Mouse (Mus musculus) Patski (cell line): Measurements from ENCODE around the gene Specc1. TPM values are rescaled to one million over a fixed set of nuclear protein-coding genes. Genes with fewer than 3 reads are reported as not detected.

Experiments used
- ATAC-seq: fragments of 100-300 bp; one replicate; pipeline ENCODE4 v1.8.0; 2021
- CTCF ChIA-PET: fragments of 350-600 bp; sonication (Branson Sonifier 250); formaldehyde crosslinking; loops from one replicate; lab custom pipeline; 2022; ENCODE audit warnings: inconsistent platforms; lab: Charles Lee
- POLR2A ChIA-PET: fragments of 350-600 bp; sonication (Branson Sonifier 250); formaldehyde crosslinking; loops from one replicate; lab custom pipeline; 2022; ENCODE audit warnings: antibody characterized with exemption, inconsistent platforms; lab: Charles Lee
- DNase-seq: peaks from one replicate; pipeline ENCODE4 v3.0.0-alpha.2; 2011; ENCODE audit warnings: low read depth, low spot score
- H3K27me3 ChIP-seq: fragments of 371-371 bp; one replicate; pipeline ENCODE4 v1.5.1; 2021
- CTCF ChIP-seq: fragments of 100-300 bp; IDR thresholded peaks from one replicate; pipeline ENCODE4 v1.5.1; 2021
- in situ Hi-C: fragments of 300-500 bp; cut with MboI; formaldehyde crosslinking; loops from 3 replicates; pipeline ENCODE4 v1.11.1; 2018; ENCODE audit warnings: low pct_unique_long_range_greater_than_20kb, mixed read lengths
- polyA plus RNA-seq: library from polyadenylated mRNA; unstranded; gene quantifications from one replicate; pipeline ENCODE4 v1.2.3, GENCODE M21; 2021

Gene Specc1
- polyA plus RNA-seq, 1 experiment from 2014 or later, result 27.8 TPM

- no peak for ATAC-seq
- CTCF ChIA-PET, result interaction anchor here (0.9 to 1.9 kb wide), 7 partner anchors 10 to 321 kb away, joined by 3 to 6 read pairs (median 4); partner anchors contain the start of gene Adora2b
- POLR2A ChIA-PET, result no interaction called here
- no peak for TF ChIP-seq CTCF
- DNase-seq, result no peak
- in situ Hi-C loops, result no loop called here
- no peaks in the 10 kb centered on the region for H3K27me3 ChIP-seq
Observed at GRCm38 (mm10) chr11:62270851-62271250, 314.3 kb downstream of the Specc1 start.

Other genes starting within 250 kb of the Specc1 start
- gene Slc5a10, start 235.9 kb upstream of the Specc1 start, polyA plus RNA-seq, result not detected
- 32.7 TPM for gene Prpsap2, start 194.7 kb upstream of the Specc1 start, polyA plus RNA-seq
- 36.7 TPM for gene Ulk2, start 101.7 kb upstream of the Specc1 start, polyA plus RNA-seq
- 21.9 TPM for gene Akap10, start 26.5 kb upstream of the Specc1 start, polyA plus RNA-seq